Mouse (Mus musculus) lung, embryonic 15.5 days (tissue): ENCODE results near the gene Mcl1. TPM values are rescaled to one million over a fixed set of nuclear protein-coding genes. Genes with fewer than 3 reads are reported as not detected.
"Not testable (repeated sequence)": the region's sequence is repeated elsewhere in the genome, so short reads cannot be mapped to it uniquely, and the experiment has no call there.

Source experiments
- ATAC-seq: fragments of 200-750 bp; cut with Nextera tagmentation; 2 replicates; pipeline ENCODE4 v1.8.0; 2017; ENCODE audit warnings: moderate number of reproducible peaks, borderline replicate concordance; ENCODE audit not compliant: low FRiP score, low TSS enrichment; ENCODE audit errors: extremely low read depth
- H3K27ac ChIP-seq: fragments of 300-500 bp; sonication (generic); 2 replicates; pipeline ENCODE4 v1.5.1; 2015; ENCODE audit warnings: moderate library complexity, mild to moderate bottlenecking, inconsistent platforms
- H3K27me3 ChIP-seq: fragments of 300-500 bp; sonication (generic); 2 replicates; pipeline ENCODE4 v1.6.1; 2015; ENCODE audit warnings: inconsistent platforms
- H3K36me3 ChIP-seq: fragments of 300-500 bp; sonication (generic); 2 replicates; pipeline ENCODE4 v1.6.1; 2015; ENCODE audit warnings: inconsistent platforms
- H3K4me1 ChIP-seq: fragments of 300-500 bp; sonication (generic); 2 replicates; pipeline ENCODE4 v1.6.1; 2015; ENCODE audit warnings: inconsistent platforms
- H3K4me2 ChIP-seq: fragments of 300-500 bp; sonication (generic); 2 replicates; pipeline ENCODE4 v1.6.1; 2015; ENCODE audit warnings: inconsistent platforms, mild to moderate bottlenecking, moderate library complexity
- H3K4me3 ChIP-seq: fragments of 300-500 bp; sonication (generic); 2 replicates; pipeline ENCODE4 v1.5.1; 2015; ENCODE audit warnings: mild to moderate bottlenecking, inconsistent platforms
- H3K9ac ChIP-seq: fragments of 300-500 bp; sonication (generic); 2 replicates; pipeline ENCODE4 v1.6.1; 2015; ENCODE audit warnings: inconsistent platforms
- H3K9me3 ChIP-seq: fragments of 300-500 bp; sonication (generic); 2 replicates; pipeline ENCODE4 v1.6.1; 2016; ENCODE audit warnings: inconsistent platforms
- WGBS: fragments of 180-500 bp; shearing (Covaris S2); methylation state at CpG from one replicate; pipeline ENCODE4 v1.1.7; 2015; 5-methylcytosine and 5-hydroxymethylcytosine counted together
- polyA plus RNA-seq: library from polyadenylated mRNA; unstranded; fragments of >200 nt; fragmentation: Nextera tagmentation; extraction: Ambion mirVana; gene quantifications from 2 replicates; pipeline ENCODE4 v1.2.1, GENCODE M21; 2015

The Mcl1 gene
- polyA plus RNA-seq, 1 experiment from 2014 or later, result 64.5 TPM

DNA sequence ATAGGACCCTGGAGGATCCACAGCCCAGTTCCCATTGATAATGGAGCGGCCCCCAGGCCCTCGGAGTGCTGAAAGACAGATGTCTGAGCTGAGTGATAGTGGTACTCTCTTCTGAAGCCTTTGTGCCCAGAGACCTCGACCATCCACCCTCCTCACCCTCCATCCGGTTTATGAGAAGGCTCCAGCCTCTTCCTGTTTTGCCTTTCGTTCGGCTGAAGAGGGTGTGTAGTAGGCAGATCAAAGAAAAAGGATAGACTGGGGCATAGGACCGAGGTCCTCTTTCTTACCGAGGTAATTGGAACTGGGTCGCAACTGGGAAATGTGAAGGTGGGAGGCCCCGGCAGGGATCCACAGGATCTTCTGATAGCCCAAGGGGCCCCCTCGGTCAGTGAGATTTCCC is 22.8 kb downstream of the Mcl1 start:
- Histone ChIP-seq H3K27ac (no peak overlapping the region), H3K27me3 (no peaks in the 10 kb centered on the region), H3K4me2 (0 out of 2 replicates have a peak overlapping the region, but pooled peaks have one; percentile 20), H3K9me3 (no peaks in the 10 kb centered on the region), H3K4me3 (no peak overlapping the region), H3K36me3 (no peaks in the 10 kb centered on the region), H3K9ac (no peak overlapping the region), H3K4me1 (peaks cover 36% of the 10 kb centered on the region)
- ATAC-seq, result no peak
- 25% methylated on average over 11 of the region's 11 CpGs for WGBS

DNA sequence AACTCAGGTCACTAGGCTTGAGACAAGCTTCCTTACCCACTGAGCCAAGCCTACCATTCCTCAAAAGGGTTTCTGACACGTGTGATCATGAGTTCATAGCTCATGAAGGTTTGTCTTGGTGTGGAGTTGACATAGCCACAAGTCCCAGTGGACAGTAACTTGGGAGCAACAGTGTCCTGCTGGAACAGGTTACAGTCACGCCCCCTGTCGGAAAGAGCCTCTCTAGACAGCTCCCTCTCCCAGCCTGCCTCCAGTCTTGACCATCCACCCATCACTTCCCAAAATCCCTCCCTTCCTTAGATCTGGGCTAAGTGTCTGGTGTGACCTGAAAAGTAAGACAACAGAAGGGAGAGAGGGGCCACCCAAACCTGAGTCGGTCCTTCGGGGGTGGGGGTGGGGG is 24.3 kb downstream of the Mcl1 start:
- Histone ChIP-seq H3K36me3 (no peaks in the 10 kb centered on the region), H3K9me3 (no peaks in the 10 kb centered on the region), H3K9ac (no peak overlapping the region), H3K4me3 (no peak overlapping the region), H3K4me2 (no peak overlapping the region), H3K27me3 (no peaks in the 10 kb centered on the region), H3K27ac (no peak overlapping the region), H3K4me1 (peaks cover 46% of the 10 kb centered on the region)
- ATAC-seq, result no peak
- 59% methylated on average over 5 of the region's 5 CpGs for WGBS

DNA sequence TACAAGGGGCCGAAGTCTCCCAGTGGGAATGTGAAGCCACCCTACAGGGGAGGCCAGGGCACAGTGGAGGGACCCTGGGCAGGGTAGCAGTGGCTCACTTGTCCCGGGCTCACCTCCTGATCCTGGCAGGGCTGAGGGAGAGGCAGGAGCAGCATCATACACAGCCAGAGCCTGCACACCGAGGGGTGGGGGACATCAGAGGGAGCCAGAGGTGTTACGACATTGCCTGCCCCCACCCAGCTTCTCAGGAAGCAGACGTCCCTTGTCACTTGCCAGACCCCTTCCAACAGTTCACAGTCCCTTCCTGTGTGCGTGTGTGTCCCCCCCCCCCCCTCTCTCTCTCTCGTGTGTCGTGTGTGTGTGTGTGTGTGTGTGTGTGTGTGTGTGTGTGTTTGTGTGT is 26.3 kb downstream of the Mcl1 start:
- H3K36me3 ChIP-seq, result no peaks in the 10 kb centered on the region
- H3K9me3 ChIP-seq, result no peaks in the 10 kb centered on the region
- H3K4me1 ChIP-seq, result peaks cover 65% of the 10 kb centered on the region
- ATAC-seq, result no peak
- 39% methylated on average over 6 of the region's 8 CpGs for WGBS
- H3K4me3 ChIP-seq, result no peak overlapping the region
- H3K27ac ChIP-seq, result no peak overlapping the region
- H3K27me3 ChIP-seq, result no peaks in the 10 kb centered on the region
- H3K4me2 ChIP-seq, result no peak overlapping the region
- no peak overlapping the region for H3K9ac ChIP-seq

DNA sequence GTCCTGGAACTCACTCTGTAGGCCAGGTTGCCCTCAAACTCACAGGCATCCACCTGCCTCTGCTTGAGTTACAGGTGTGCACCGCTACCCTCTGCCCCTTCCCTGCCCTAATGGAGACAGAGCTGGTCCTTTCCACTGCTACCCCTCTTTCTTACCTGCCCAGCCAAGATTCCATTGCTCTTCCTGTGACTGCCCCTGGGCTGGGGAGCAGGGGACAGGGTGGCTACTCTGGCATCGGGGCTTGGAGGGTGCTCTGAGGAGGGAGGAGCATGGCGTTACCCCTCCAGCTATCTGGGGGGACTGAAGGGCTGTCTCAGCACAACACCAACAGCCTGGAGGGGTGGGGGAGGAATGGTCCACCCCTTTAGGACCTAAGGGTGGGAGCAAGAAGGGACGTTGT is 26.7 kb downstream of the Mcl1 start:
- no peak overlapping the region for H3K4me3 ChIP-seq
- H3K4me1 ChIP-seq, result peaks cover 69% of the 10 kb centered on the region
- no peak overlapping the region for H3K4me2 ChIP-seq
- no peaks in the 10 kb centered on the region for H3K36me3 ChIP-seq
- no peak for ATAC-seq
- 76% methylated on average over 4 of the region's 4 CpGs for WGBS
- no peak overlapping the region for H3K27ac ChIP-seq
- no peak overlapping the region for H3K9ac ChIP-seq
- no peaks in the 10 kb centered on the region for H3K9me3 ChIP-seq
- H3K27me3 ChIP-seq, result no peaks in the 10 kb centered on the region

DNA sequence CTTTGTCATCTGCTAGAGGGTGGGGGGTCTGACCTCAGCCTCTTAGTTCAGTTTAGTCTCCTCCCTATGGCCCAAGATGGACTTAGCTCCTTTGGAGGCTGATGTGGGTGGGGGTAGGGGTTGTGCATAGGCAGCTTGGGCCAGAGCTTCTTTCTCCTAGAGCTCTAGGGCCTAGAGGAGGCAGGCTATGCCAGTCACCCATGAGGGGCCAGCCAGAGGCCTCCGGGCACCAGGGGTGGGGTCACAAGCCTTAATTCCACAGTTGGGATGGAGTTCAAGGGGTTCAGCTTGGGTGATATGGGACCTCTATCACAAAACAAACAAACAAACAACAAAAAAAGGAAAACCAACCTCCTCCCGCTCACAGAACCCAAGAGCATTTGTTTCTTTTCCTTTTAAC is 27.1 kb downstream of the Mcl1 start:
- Histone ChIP-seq H3K4me1 (peaks cover 69% of the 10 kb centered on the region), H3K4me2 (no peak overlapping the region), H3K9ac (no peak overlapping the region), H3K9me3 (no peaks in the 10 kb centered on the region), H3K4me3 (no peak overlapping the region), H3K27me3 (no peaks in the 10 kb centered on the region), H3K36me3 (no peaks in the 10 kb centered on the region), H3K27ac (no peak overlapping the region)
- no peak for ATAC-seq
- 73% methylated on average over 2 of the region's 2 CpGs for WGBS

DNA sequence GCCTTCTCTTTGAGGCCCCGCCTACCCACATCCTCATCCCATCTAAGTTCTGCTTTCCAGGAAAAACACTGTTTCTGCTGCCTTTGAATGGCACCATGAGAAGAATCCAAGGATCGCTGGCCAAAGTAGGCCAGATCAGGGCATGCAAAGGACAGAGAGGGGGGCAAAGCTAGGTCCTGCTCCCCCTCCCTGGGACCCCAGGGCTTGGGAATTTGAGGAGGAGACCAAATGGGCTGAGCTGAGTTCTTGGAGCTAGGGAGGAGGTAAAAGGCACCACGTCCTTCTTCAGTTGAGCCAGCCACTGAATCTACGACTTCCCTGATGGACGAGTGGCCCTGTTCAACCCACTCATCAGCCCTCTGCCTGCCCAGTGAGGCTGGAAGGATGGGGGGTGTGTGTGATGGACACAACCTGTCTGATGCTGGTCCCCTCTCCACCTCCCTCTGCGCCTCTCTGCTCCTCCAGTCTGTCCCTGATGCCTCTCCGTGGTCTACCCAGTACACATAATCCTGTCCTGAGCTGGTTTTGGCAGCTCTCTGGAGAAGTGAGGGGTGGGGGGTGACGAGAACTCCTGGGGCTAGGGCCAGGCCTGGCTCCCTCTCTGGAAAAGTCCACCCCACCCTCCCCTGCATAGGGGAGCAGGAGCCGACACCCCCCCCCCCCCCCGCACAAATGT is 28.0 kb downstream of the Mcl1 start:
- peak overlapping the region; percentile 89 for H3K4me2 ChIP-seq
- WGBS, result 34% methylated on average over 10 of the region's 10 CpGs
- no peaks in the 10 kb centered on the region for H3K36me3 ChIP-seq
- H3K4me3 ChIP-seq, result peak overlapping the region; percentile 52
- peak overlapping the region; percentile 84 for H3K27ac ChIP-seq
- 0 out of 2 replicates have a peak, but pooled peaks have one; percentile 0 for ATAC-seq
- no peak overlapping the region for H3K9ac ChIP-seq
- H3K9me3 ChIP-seq, result no peaks in the 10 kb centered on the region
- H3K27me3 ChIP-seq, result no peaks in the 10 kb centered on the region
- peaks cover 60% of the 10 kb centered on the region for H3K4me1 ChIP-seq

DNA sequence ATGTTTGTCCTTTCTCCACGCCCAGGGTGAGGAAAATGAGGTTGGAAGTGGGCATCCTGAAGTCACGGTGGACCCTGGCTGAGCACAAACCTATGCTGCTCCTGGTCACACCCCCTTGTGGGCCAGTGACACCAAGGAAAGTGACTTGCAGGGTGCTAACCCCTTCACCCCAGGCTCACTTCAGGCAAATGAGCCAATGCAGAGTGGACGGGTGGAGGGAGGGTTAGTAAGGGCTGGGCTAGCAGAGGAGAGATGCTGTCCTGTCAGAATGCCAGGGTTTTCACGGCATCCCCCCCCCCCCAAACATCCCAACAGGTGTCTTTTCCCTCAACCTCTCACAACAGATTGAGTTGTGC is 28.6 kb downstream of the Mcl1 start:
- Histone ChIP-seq H3K4me1 (peaks cover 57% of the 10 kb centered on the region), H3K4me2 (peak overlapping the region; percentile 89), H3K4me3 (peak overlapping the region; percentile 52), H3K27ac (peak overlapping the region; percentile 84), H3K27me3 (no peaks in the 10 kb centered on the region), H3K9ac (peak overlapping the region; percentile 42), H3K36me3 (no peaks in the 10 kb centered on the region), H3K9me3 (no peaks in the 10 kb centered on the region)
- WGBS, result 13% methylated on average over 4 of the region's 4 CpGs
- 0 out of 2 replicates have a peak, but pooled peaks have one; percentile 10 for ATAC-seq

DNA sequence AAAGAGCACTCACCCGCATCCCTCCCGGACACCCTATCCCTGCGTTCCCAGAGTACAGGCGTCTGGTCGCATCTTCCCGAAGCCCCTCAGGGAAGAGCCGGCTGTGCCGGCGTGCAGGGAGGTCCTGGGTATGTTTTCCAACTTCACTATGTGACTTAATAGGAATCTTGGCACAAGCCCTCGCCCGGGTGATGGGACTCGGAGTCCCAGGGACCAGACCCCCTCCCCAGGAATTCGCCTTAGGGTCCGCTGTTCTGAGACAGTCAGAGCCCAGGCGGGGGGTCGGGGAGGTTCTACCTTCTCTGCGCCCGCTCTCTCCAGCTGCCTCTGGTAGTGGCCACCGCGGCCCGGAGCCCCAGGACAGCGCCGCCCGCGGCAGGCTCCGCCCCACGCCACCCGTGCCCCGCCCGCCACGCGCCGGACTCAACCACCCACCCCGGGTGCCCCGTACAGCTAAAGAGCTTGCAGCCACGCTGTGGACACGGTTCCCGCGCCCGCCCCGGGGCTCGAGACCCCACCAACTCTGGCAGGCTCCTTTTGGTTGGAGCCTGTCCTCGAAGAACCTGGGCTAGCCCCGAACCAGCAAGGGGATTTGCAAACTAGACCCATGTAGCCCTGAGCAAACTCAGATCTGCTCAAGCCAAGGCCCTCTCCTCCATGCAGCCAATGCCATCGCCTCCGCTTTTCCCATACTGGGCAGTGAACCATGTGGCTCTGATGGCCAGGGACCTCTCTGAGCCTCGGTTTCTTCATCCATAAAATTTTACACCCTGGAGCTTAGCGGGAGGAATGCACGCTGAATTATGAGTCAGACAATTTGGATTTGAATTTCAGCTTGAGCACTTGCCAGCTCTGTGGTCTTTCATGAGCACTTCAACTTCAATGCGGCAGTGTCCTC is 29.2 kb downstream of the Mcl1 start, which contains the start of gene Adamtsl4:
Adamtsl4 (minus strand) TSS at position 394 of the 898 bp plus-strand sequence.
- Histone ChIP-seq H3K4me1 (peaks cover 57% of the 10 kb centered on the region), H3K27me3 (no peaks in the 10 kb centered on the region), H3K9ac (peak within 1 kb of the TSS; percentile 42), H3K36me3 (no peaks in the 10 kb centered on the region), H3K27ac (peak within 1 kb of the TSS; percentile 84), H3K4me2 (peak within 1 kb of the TSS; percentile 89), H3K4me3 (peak within 1 kb of the TSS; percentile 52), H3K9me3 (no peaks in the 10 kb centered on the region)
- ATAC-seq, result peak; percentile 67
- 3% methylated on average over 50 of the region's 50 CpGs for WGBS

DNA sequence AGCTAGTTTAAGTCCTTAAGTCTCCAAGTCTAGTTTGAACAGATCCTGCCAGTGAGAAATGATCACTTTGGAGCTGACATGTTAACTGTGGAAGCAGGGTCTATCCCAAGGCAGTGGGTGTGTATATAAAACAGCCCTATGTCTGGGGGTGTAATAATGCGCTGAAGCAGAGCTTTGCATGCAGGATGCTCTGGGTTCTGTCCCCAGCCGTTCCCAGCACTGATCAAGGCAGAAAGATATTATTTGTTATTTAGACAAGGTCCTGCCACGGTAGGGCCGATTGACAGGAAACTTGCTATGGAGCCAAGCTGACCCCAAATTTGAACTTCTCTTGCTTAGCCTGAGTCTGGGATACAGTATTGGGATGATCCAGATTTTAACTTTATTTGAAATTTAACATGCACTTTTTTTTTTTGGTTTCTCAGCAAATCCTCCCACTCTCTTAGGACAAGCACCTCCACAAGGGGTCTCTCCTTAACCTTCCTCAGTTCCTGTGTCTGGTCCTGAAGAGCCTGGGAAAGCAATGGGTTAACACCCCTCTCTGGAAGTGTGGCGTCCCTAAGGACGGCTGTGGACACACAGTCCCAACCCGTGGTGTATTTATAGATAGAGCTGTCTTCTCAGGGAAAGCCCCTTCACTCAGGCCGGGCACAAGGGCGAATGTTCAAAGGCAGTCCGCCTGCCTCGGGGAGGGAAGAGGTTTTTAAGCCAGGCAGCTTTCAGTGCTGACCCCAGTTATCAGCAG is 30.8 kb downstream of the Mcl1 start:
- no peak overlapping the region for H3K9ac ChIP-seq
- no peak; the same call in 1 of the 2 replicates for ATAC-seq
- H3K4me1 ChIP-seq, result peaks cover 67% of the 10 kb centered on the region

DNA sequence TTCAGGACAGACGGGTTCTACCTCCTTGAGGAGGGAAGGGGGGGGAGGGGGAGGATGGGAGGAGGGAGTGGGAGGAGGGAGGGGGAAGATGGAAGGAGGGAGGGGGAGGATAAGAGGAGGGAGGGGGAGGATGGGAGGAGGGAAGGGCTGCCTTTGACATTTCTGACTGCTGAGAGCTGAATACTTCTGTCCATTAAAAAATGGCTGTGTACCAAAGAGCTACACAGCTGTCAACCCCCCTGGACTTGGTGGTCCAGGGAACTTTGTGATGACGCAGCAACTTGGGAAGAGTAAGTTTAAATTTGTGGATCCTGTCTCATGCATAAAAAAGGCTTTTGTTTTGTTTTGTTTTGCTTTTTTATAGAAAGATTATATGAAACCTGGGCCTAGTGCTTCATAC is 31.4 kb downstream of the Mcl1 start:
- Histone ChIP-seq H3K27me3 (no peaks in the 10 kb centered on the region), H3K9me3 (no peaks in the 10 kb centered on the region), H3K9ac (no peak overlapping the region), H3K4me1 (peaks cover 63% of the 10 kb centered on the region), H3K4me3 (no peak overlapping the region), H3K36me3 (no peaks in the 10 kb centered on the region), H3K27ac (peak overlapping the region; percentile 84), H3K4me2 (peak overlapping the region; percentile 16; the same call in 1 of the 2 replicates)
- 15% methylated on average over 2 of the region's 2 CpGs for WGBS
- ATAC-seq, result no peak

More for the DNA sequence above, 30.8 kb downstream of the Mcl1 start:
- H3K27ac ChIP-seq, result peak overlapping the region; percentile 84
- no peak overlapping the region for H3K4me3 ChIP-seq
- H3K27me3 ChIP-seq, result no peaks in the 10 kb centered on the region
- H3K36me3 ChIP-seq, result no peaks in the 10 kb centered on the region
- peak overlapping the region; percentile 16; the same call in 1 of the 2 replicates for H3K4me2 ChIP-seq
- H3K9me3 ChIP-seq, result no peaks in the 10 kb centered on the region
- WGBS, result 15% methylated on average over 11 of the region's 11 CpGs

DNA sequence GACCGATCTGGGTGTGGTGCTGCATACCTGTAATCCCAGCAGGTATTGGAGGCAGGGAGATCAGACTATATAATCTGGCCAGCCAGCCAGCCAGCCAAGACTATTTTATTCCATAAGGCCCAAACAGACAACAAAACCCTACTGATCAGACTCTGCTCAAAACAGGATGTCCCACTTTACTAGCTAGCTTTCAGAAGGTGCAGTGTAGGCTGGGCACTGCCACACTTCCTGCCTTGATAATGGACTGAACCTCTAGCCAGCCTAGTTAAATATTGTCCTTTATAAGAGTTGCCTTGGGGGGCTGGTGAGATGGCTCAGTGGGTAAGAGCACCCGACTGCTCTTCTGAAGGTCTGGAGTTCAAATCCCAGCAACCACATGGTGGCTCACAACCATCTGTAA is 32.0 kb downstream of the Mcl1 start:
- 92% methylated on average over 2 of the region's 2 CpGs for WGBS
- H3K36me3 ChIP-seq, ATAC-seq, H3K4me3 ChIP-seq, H3K27me3 ChIP-seq, H3K9ac ChIP-seq, H3K9me3 ChIP-seq, H3K4me2 ChIP-seq: not testable (repeated sequence)
- Histone ChIP-seq H3K27ac (peak overlapping the region; percentile 84; the same call in 1 of the 2 replicates), H3K4me1 (peaks cover 60% of the 10 kb centered on the region)
